Mouse (Mus musculus): ENCODE results near the gene Dnmt1.
"Not testable (repeated sequence)": the region's sequence is repeated elsewhere in the genome, so short reads cannot be mapped to it uniquely, and the experiment has no call there.

The Dnmt1 gene

GRCm38 (mm10) chr9:20959430-20959938, at the start of gene Dnmt1:
Gene Dnmt1, minus strand, starts transcription at chr9:20959888.
- no peak for DNase-seq (ENCODE audit: low spot score)

GRCm38 (mm10) chr9:21008007-21008406, 48.3 kb upstream of the Dnmt1 start:
- no peak for DNase-seq (ENCODE audit: low spot score)

- no peak for DNase-seq (ENCODE audit: low spot score)
Observed at GRCm38 (mm10) chr9:21007313-21007952, 47.7 kb upstream of the Dnmt1 start.

- DNase-seq (ENCODE audit: low spot score), result peak; percentile 93
Observed at GRCm38 (mm10) chr9:21002627-21003551, 43.2 kb upstream of the Dnmt1 start, which contains the start of gene Mrpl4. Gene Mrpl4, plus strand, starts transcription at chr9:21002738.

GRCm38 (mm10) chr9:21002270-21002626, 42.6 kb upstream of the Dnmt1 start:
- no peak for DNase-seq (ENCODE audit: low spot score)

GRCm38 (mm10) chr9:21001651-21002200, 42.0 kb upstream of the Dnmt1 start:
- DNase-seq (ENCODE audit: low spot score), result no peak

- no peak for DNase-seq (ENCODE audit: low spot score)
Observed at GRCm38 (mm10) chr9:21000811-21001210, 41.1 kb upstream of the Dnmt1 start.

- DNase-seq (ENCODE audit: low spot score), result not testable (repeated sequence)
Observed at GRCm38 (mm10) chr9:20998337-20998736, 38.6 kb upstream of the Dnmt1 start.

- no peak for DNase-seq (ENCODE audit: low spot score)
Observed at GRCm38 (mm10) chr9:20997065-20997464, 37.4 kb upstream of the Dnmt1 start.

- no peak for DNase-seq (ENCODE audit: low spot score)
Observed at GRCm38 (mm10) chr9:20995069-20995468, 35.4 kb upstream of the Dnmt1 start.

GRCm38 (mm10) chr9:20993165-20993898, 33.6 kb upstream of the Dnmt1 start:
- DNase-seq (ENCODE audit: low spot score), result no peak

GRCm38 (mm10) chr9:20991587-20991986, 31.9 kb upstream of the Dnmt1 start:
- no peak for DNase-seq (ENCODE audit: low spot score)

GRCm38 (mm10) chr9:20990861-20991260, 31.2 kb upstream of the Dnmt1 start:
- peak; percentile 77 for DNase-seq (ENCODE audit: low spot score)

- no peak for DNase-seq (ENCODE audit: low spot score)
Observed at GRCm38 (mm10) chr9:20987953-20988352, 28.3 kb upstream of the Dnmt1 start.

GRCm38 (mm10) chr9:20986952-20987686, 27.4 kb upstream of the Dnmt1 start:
- DNase-seq (ENCODE audit: low spot score), result peak; percentile 78

GRCm38 (mm10) chr9:20983169-20983568, 23.5 kb upstream of the Dnmt1 start:
- no peak for DNase-seq (ENCODE audit: low spot score)

GRCm38 (mm10) chr9:20982171-20982570, 22.5 kb upstream of the Dnmt1 start:
- no peak for DNase-seq (ENCODE audit: low spot score)

- DNase-seq (ENCODE audit: low spot score), result no peak
Observed at GRCm38 (mm10) chr9:20979769-20980168, 20.1 kb upstream of the Dnmt1 start.

- no peak for DNase-seq (ENCODE audit: low spot score)
Observed at GRCm38 (mm10) chr9:20979181-20979580, 19.5 kb upstream of the Dnmt1 start.

GRCm38 (mm10) chr9:20978409-20979095, 18.9 kb upstream of the Dnmt1 start:
- DNase-seq (ENCODE audit: low spot score), result no peak

Measured in testis, postnatal 10 days (tissue).